Mouse (Mus musculus): ENCODE results near the gene Gm5624. TPM values are rescaled to one million over a fixed set of nuclear protein-coding genes. Genes with fewer than 3 reads are reported as not detected.
"Not testable (repeated sequence)": the region's sequence is repeated elsewhere in the genome, so short reads cannot be mapped to it uniquely, and the experiment has no call there.

Gene Gm5624
- not detected in 2 replicates for polyA plus RNA-seq (2014; fragmentation: Nextera tagmentation; extraction: Ambion mirVana)

GRCm38 (mm10) chr14:44627737-44628136 is at the start of gene Gm5624:
TSS of gene Gm5624 (minus strand) at chr14:44627938.
- not testable (repeated sequence) for H3K36me3 ChIP-seq (ENCODE audit: control insufficient read depth, insufficient read depth, low read length); H3K4me3 ChIP-seq (ENCODE audit: low read depth, low read length); DNase-seq (ENCODE audit: low spot score); H3K27me3 ChIP-seq (ENCODE audit: control insufficient read depth, insufficient read depth, low read length); H3K4me1 ChIP-seq (replicated peaks; ENCODE audit: control insufficient read depth, insufficient read depth, low read length); ATAC-seq (replicated peaks; ENCODE audit: low FRiP score); H3K9me3 ChIP-seq (ENCODE audit: control insufficient read depth, low read length); H3K9ac ChIP-seq (ENCODE audit: low read length); H3K4me2 ChIP-seq (ENCODE audit: low read depth, low read length, severe bottlenecking); H3K27ac ChIP-seq (ENCODE audit: low read depth, low read length)
- WGBS, result 77% methylated on average over 4 of the region's 4 CpGs

- ATAC-seq (replicated peaks; ENCODE audit: low FRiP score); H3K9me3 ChIP-seq (ENCODE audit: control insufficient read depth, low read length); H3K27ac ChIP-seq (ENCODE audit: low read depth, low read length); H3K4me3 ChIP-seq (ENCODE audit: low read depth, low read length); H3K4me1 ChIP-seq (replicated peaks; ENCODE audit: control insufficient read depth, insufficient read depth, low read length); H3K27me3 ChIP-seq (ENCODE audit: control insufficient read depth, insufficient read depth, low read length); H3K4me2 ChIP-seq (ENCODE audit: low read depth, low read length, severe bottlenecking); H3K9ac ChIP-seq (ENCODE audit: low read length); H3K36me3 ChIP-seq (ENCODE audit: control insufficient read depth, insufficient read depth, low read length); DNase-seq (ENCODE audit: low spot score): not testable (repeated sequence)
- 83% methylated on average over 2 of the region's 2 CpGs for WGBS
Observed at GRCm38 (mm10) chr14:44591765-44592164, 36.0 kb downstream of the Gm5624 start.

- not testable (repeated sequence) for H3K4me1 ChIP-seq (replicated peaks; ENCODE audit: control insufficient read depth, insufficient read depth, low read length); ATAC-seq (replicated peaks; ENCODE audit: low FRiP score); H3K4me3 ChIP-seq (ENCODE audit: low read depth, low read length); H3K9ac ChIP-seq (ENCODE audit: low read length); H3K27ac ChIP-seq (ENCODE audit: low read depth, low read length); H3K27me3 ChIP-seq (ENCODE audit: control insufficient read depth, insufficient read depth, low read length); H3K36me3 ChIP-seq (ENCODE audit: control insufficient read depth, insufficient read depth, low read length); DNase-seq (ENCODE audit: low spot score); H3K9me3 ChIP-seq (ENCODE audit: control insufficient read depth, low read length); H3K4me2 ChIP-seq (ENCODE audit: low read depth, low read length, severe bottlenecking)
- WGBS, result 98% methylated on average over 4 of the region's 4 CpGs
Observed at GRCm38 (mm10) chr14:44582853-44583252, 44.9 kb downstream of the Gm5624 start, which contains the start of gene Gm8247. TSS of gene Gm8247 (plus strand) at chr14:44583153.

- not testable (repeated sequence) for H3K27ac ChIP-seq (ENCODE audit: low read depth, low read length); ATAC-seq (replicated peaks; ENCODE audit: low FRiP score); H3K9ac ChIP-seq (ENCODE audit: low read length); H3K9me3 ChIP-seq (ENCODE audit: control insufficient read depth, low read length); H3K4me2 ChIP-seq (ENCODE audit: low read depth, low read length, severe bottlenecking); DNase-seq (ENCODE audit: low spot score); H3K36me3 ChIP-seq (ENCODE audit: control insufficient read depth, insufficient read depth, low read length); H3K27me3 ChIP-seq (ENCODE audit: control insufficient read depth, insufficient read depth, low read length); H3K4me3 ChIP-seq (ENCODE audit: low read depth, low read length); H3K4me1 ChIP-seq (replicated peaks; ENCODE audit: control insufficient read depth, insufficient read depth, low read length)
- 90% methylated on average over 3 of the region's 5 CpGs for WGBS
Observed at GRCm38 (mm10) chr14:44547961-44548360, 79.8 kb downstream of the Gm5624 start.

- not testable (repeated sequence) for H3K9ac ChIP-seq (ENCODE audit: low read length); H3K27me3 ChIP-seq (ENCODE audit: control insufficient read depth, insufficient read depth, low read length); ATAC-seq (replicated peaks; ENCODE audit: low FRiP score); H3K9me3 ChIP-seq (ENCODE audit: control insufficient read depth, low read length); DNase-seq (ENCODE audit: low spot score); H3K4me2 ChIP-seq (ENCODE audit: low read depth, low read length, severe bottlenecking); H3K4me3 ChIP-seq (ENCODE audit: low read depth, low read length); H3K27ac ChIP-seq (ENCODE audit: low read depth, low read length); H3K36me3 ChIP-seq (ENCODE audit: control insufficient read depth, insufficient read depth, low read length); H3K4me1 ChIP-seq (replicated peaks; ENCODE audit: control insufficient read depth, insufficient read depth, low read length)
- 87% methylated on average over 5 of the region's 5 CpGs for WGBS
Observed at GRCm38 (mm10) chr14:44517976-44518375, 109.8 kb downstream of the Gm5624 start, which contains the start of gene Gm17093. TSS of gene Gm17093 (plus strand) at chr14:44518276.

Other genes starting within 250 kb of the Gm5624 start
- not detected in 2 replicates for gene Gm3371, start 217.2 kb downstream of the Gm5624 start, polyA plus RNA-seq (2014; fragmentation: Nextera tagmentation; extraction: Ambion mirVana)
- gene Gm8232, start 194.3 kb downstream of the Gm5624 start, polyA plus RNA-seq (2014; fragmentation: Nextera tagmentation; extraction: Ambion mirVana), result not detected in 2 replicates
- gene BC061237, start 135.5 kb downstream of the Gm5624 start, polyA plus RNA-seq (2014; fragmentation: Nextera tagmentation; extraction: Ambion mirVana), result not detected in 2 replicates
- gene Gm17093, start 109.7 kb downstream of the Gm5624 start, polyA plus RNA-seq (2014; fragmentation: Nextera tagmentation; extraction: Ambion mirVana), result not detected in 2 replicates
- not detected in 2 replicates for gene Gm8247, start 44.8 kb downstream of the Gm5624 start, polyA plus RNA-seq (2014; fragmentation: Nextera tagmentation; extraction: Ambion mirVana)
- gene Gm8257, start 78.5 kb upstream of the Gm5624 start, polyA plus RNA-seq (2014; fragmentation: Nextera tagmentation; extraction: Ambion mirVana), result not detected in 2 replicates
- gene Gm8267, start 122.4 kb upstream of the Gm5624 start, polyA plus RNA-seq (2014; fragmentation: Nextera tagmentation; extraction: Ambion mirVana), result not detected in 2 replicates
- not detected in 2 replicates for gene Ptgdr, start 231.4 kb upstream of the Gm5624 start, polyA plus RNA-seq (2014; fragmentation: Nextera tagmentation; extraction: Ambion mirVana)

Measured in forebrain, embryonic 11.5 days (tissue).